Mouse (Mus musculus) frontal cortex, postnatal 25 days (tissue): ENCODE data around the gene Foxp1.

ENCODE experiments used
- DNase-seq, 2 experiments: peaks; one replicate each; pipeline ENCODE4 v3.0.0; 2022; ENCODE audit warnings: low spot score in 2 of 2

Foxp1 gene

DNA sequence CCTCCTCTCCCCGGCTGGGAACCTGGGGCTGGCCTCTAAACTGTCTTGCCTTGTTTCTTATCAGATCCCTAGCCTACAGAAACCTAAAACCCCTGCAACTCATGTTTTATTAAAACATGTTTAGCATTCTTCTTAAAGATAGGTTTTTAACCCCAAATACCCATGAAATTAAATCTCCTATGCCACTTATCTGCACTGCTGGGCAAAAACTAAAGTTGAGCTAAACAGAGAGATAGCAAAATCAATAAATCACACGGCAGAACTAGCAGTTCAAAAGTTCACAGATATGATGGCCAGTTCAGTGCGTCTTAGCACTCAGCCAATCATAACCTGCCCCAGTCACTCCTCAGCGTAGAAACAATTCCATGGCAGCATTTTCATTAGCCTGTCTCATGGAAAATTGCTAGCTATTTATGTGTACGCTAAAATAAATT is 316.1 kb downstream of the Foxp1 start:
- DNase-seq: no peak

DNA sequence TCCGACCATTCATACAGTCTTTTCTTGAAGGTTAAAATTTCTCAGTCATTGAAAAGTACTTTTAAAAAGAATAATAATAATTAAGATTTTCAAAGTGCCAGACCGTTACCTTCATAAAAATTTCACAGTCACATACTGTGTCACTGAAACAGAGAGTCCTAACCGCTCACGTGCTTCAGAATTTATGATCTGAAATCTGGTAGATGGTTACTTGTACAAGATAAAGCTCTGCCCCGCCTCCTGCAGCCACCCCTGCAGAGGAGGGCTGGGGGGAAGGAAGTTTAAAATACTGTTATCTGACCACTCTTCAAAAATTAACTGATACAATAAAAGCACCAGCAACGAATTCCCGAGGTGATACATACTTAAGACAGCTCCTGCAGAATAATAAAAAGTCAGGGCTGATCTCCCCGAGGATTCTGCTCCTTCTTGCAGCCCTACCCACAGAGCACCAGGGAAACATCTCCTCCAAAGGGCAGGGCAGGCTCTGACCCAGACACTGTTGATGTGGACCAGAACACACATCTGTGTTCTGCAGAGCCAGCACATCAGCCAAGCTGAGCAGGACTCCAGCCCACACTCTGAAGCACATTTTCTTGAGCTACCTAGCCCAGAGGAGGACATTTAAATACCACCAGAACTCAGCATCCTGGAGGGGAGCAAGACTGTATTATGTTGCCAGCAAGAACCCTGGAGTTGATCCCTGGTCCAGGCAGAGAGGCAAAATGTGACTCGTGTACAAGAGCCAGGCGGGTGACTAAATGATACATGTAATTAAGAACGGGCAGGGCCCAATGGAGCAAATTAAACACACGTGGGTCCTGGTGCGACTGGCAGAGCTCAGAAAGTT is 316.7 kb downstream of the Foxp1 start:
- no peak for DNase-seq

GRCm38 (mm10) chr6:99204780-99205586 is 317.5 kb downstream of the Foxp1 start:
- no peak for DNase-seq

- DNase-seq: no peak
Observed at GRCm38 (mm10) chr6:99204052-99204779, 318.3 kb downstream of the Foxp1 start.

GRCm38 (mm10) chr6:99203231-99203630 is 319.3 kb downstream of the Foxp1 start:
- no peak for DNase-seq

DNA sequence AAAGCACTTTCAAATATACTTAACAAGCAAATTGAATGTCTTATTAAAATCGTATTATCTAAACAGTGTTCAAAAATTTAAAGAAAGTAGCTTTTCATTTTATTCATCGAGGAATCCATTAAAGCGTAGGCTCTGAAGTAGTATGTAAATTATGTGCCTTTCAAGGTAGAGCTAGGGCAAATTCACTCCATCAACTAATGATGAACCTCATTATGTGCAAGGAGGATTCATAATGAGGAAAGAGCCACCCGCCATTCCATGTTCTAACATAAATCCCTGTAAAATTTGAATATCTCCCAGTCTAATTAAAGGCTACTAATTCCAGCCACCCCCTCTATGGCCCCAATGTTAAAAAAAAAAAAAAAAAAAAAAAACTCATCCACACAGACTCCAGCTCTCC is 319.7 kb downstream of the Foxp1 start:
- DNase-seq: no peak

DNA sequence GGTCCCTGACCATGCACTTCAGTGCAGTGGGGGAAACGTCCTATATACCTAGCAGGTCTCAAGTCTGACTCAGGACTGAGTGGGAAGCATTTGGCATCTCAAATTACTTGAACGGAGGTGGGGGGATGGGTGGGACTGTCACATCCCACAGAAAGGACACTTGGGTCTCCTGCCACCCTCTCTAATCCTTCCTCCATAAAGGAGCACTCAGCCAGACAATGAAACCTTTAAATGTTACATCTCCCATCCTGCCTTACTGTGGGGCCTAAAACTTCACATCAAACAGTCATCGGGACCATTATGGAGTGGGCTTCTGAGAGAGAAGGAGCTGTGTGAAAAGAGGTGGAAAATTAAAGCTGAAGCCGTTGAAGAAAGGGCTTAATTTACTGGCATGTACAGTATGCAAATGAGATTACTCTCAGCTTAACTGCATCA is 321.2 kb downstream of the Foxp1 start:
- DNase-seq: no peak

DNA sequence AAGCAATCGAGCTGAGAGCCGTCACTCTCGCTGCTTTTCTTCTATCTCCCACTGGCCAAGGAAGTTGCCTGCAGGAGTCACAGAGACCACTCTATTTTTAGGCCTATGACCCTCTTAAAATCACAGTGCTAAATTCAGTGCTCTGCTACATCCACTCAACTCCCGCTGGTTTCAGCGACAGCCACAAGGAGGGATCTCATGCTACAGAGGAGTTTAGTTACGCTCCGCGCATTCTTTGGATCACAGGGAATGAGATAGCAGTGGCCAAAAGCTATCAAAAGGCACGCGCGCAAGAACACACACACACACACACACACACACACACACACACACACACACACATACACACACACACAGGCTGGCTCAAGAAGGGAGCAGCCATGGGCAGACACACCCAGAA is 321.9 kb downstream of the Foxp1 start:
- DNase-seq: no peak

- no peak for DNase-seq
Observed at GRCm38 (mm10) chr6:99199277-99199676, 323.2 kb downstream of the Foxp1 start.

DNA sequence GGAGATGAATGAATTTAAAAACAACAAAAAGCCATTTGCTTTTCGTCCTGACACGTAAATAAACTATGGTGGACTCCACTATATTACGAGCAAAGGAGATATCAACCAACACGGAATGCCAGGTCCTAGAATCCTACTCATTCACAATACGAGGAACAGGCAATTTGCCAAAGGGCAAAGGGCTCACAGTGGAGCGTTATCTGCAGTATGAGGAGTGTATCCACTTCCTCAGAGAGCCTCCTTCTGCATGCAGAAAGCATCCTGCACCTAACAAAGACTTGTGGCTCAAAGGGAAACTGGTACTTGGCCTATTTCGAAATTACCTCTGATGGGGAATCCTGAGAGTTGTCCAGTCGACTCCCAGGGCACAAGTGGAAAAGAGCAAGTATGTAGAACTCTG is 328.8 kb downstream of the Foxp1 start:
- no peak for DNase-seq

DNA sequence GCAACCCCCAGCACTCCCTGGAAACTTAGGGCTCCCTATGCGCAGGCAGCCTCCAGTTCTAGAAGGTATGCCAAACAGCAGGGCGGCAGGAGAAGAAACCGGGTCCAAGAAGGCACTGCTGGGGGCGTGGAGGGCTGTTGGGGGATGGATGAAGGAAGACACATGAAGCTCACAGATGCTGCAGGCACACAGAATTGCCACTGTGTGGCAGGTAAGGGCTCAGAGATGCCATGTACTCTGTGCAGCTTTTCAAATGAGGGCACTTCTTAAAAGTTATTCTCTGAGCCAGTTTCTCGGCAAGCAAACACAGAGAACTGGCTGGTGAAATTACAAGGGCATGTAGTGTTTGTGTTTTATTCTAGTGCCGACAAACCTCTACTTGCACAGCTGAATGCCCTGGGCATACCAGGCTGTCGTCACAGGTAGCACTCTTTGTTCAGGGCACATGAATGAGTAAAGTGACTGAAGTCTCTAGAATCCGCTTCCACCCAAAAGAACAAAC is 330.8 kb downstream of the Foxp1 start:
- DNase-seq: no peak

DNA sequence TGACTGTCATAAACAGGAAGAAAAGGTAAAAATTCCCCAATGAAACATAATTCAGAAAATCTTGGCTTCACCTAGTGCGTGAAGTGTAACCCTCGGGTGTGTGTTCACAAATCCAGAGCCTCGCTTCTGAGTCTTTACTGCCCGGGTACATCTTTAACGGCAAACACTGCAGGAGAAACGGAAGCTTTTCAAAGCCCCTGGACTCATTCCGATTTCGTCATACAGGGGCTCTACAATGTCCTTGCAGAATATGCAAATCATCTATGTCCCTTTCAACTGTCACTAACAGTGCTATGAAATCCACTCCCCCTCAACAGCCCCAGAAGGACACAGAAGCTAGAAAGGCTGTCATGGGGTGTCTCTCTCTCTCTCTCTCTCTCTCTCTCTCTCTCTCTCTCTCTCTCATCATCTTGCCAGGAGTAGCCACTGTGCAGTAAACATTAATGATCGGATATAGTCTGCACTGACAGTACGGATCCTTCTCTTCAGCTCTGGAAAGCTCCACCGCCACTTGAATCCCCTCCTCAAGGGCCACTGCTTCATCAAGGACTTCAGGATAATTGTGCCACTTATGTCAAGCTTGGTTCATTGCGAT is 331.4 kb downstream of the Foxp1 start:
- DNase-seq: no peak

GRCm38 (mm10) chr6:99189967-99190366 is 332.6 kb downstream of the Foxp1 start:
- no peak for DNase-seq

GRCm38 (mm10) chr6:99188366-99189216 is 333.9 kb downstream of the Foxp1 start:
- no peak for DNase-seq

DNA sequence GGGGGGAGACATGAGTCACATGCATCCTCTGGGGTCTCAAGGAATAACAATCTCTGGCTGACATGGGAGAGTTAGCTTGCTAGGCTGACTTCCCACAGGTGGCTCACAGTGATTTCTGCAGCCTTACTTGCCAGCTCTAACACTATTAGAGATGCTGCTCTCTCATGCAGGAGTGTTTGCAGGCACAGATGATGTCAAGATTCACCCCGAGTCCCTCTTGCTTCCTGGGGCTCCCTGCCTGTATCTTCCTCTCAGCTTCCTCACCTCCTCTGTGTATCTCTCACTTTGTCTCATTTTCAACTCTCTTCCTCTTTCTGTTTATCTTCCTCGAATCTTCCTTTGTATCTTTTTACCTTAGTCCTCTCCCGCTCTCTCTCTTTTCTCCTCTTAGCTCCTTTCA is 334.6 kb downstream of the Foxp1 start:
- DNase-seq: no peak

GRCm38 (mm10) chr6:99187415-99187814 is 335.1 kb downstream of the Foxp1 start:
- no peak for DNase-seq

DNA sequence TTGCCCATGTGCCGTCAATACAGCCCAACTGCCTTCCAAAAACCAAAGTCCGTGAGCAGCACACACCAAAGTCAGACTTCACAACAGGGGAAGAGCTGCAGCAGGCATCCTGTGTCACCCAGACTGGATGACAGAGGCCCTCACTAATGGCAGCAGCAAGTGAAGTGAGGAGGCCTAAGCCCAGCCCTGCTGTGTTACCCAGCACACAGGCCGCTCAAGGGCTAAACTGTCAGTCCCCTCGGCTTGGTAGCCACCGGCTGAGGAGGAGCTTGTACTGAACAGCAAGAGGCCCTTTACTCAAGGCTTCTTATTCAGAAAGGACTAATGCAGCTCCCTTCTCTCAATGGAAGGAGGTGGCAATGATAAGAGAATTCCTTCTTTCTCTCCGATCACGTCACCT is 336.0 kb downstream of the Foxp1 start:
- DNase-seq: no peak

DNA sequence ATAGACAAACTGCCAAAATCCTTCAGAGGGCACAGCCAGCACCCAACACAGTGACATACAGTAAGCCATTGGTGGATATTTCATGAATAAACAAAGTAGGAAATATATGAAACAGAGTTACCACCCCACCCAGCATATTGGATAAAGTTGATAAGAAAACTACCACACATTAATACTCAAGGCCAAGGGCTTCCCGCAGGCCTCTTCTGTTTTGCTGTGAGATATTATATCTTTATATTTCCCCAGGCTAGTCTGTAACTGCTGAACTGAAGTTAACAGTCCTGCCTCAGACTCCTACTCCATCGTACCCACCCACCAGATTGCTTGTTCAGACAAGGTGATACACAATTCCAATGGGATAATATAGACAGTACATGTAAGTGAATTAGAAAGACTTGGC is 336.7 kb downstream of the Foxp1 start:
- no peak for DNase-seq

GRCm38 (mm10) chr6:99184051-99184450 is 338.5 kb downstream of the Foxp1 start:
- no peak for DNase-seq

DNA sequence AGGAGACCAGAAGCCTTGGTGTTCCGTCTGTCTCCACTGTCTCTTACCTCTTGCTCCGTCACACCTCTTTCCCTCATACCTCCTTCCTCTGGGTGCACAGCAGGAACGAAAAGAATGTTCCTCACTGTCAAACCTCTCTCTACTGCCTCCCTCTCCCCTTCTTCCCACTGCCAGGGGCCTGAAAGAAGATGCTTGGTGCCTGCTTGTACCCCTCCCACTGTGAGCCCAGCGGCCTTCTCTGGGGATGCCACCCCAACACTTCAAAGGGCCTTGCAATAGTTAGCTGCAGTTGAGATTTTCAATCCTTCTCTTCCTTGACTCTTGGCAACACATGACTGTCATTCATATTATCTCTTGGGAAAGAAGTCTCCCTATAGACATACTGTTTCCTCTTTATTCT is 339.7 kb downstream of the Foxp1 start:
- DNase-seq: no peak

DNA sequence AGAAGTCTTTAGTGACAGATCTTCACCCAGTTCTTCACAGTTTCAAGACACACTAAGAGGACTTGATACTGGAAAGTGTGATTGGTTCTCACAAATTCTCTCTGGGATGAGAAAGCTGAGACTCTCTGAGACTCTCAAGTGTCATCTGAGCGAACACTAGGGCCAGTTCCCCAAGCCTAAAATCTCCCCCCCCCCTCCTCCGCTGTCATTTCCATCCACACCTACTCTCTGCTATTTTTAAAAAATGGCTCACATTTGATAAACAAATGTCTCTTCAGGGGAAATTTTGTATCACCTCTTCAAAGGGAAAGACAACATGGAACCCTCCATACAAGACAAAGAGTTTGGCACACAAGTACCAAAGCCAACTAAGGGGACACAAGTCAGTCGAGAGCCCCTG is 346.3 kb downstream of the Foxp1 start:
- no peak for DNase-seq
